Mouse (Mus musculus) neural tube, embryonic 11.5 days (tissue): ENCODE measurements around the gene Ddx42. TPM values are rescaled to one million over a fixed set of nuclear protein-coding genes. Genes with fewer than 3 reads are reported as not detected.
"Not testable (repeated sequence)": the region's sequence is repeated elsewhere in the genome, so short reads cannot be mapped to it uniquely, and the experiment has no call there.

Source experiments
- ATAC-seq: fragments of 200-750 bp; cut with Nextera tagmentation; 2 replicates; pipeline ENCODE4 v1.8.0; 2017; ENCODE audit warnings: moderate number of reproducible peaks, mild to moderate bottlenecking, moderate TSS enrichment, moderate library complexity; ENCODE audit not compliant: insufficient read depth, low FRiP score, low TSS enrichment
- DNase-seq: peaks from one replicate; pipeline ENCODE4 v3.0.0-alpha.2; 2015; ENCODE audit warnings: low spot score
- H3K27ac ChIP-seq: fragments of 300-500 bp; sonication (generic); 2 replicates; pipeline ENCODE4 v1.5.1; 2014; ENCODE audit warnings: low read depth, mild to moderate bottlenecking, low read length
- H3K27me3 ChIP-seq: fragments of 300-500 bp; sonication (generic); 2 replicates; pipeline ENCODE4 v1.6.1; 2014; ENCODE audit warnings: mild to moderate bottlenecking, low read length, mixed read lengths; ENCODE audit not compliant: control insufficient read depth, insufficient read depth
- H3K36me3 ChIP-seq: fragments of 300-500 bp; sonication (generic); 2 replicates; pipeline ENCODE4 v1.6.1; 2014; ENCODE audit warnings: mild to moderate bottlenecking, low read length, moderate library complexity, mixed read lengths; ENCODE audit not compliant: control insufficient read depth, insufficient read depth
- H3K4me1 ChIP-seq: fragments of 300-500 bp; sonication (generic); 2 replicates; pipeline ENCODE4 v1.6.1; 2014; ENCODE audit warnings: low read length, mixed read lengths; ENCODE audit not compliant: control insufficient read depth, insufficient read depth
- H3K4me2 ChIP-seq: fragments of 300-500 bp; sonication (generic); 2 replicates; pipeline ENCODE4 v1.6.1; 2014; ENCODE audit warnings: low read depth, mild to moderate bottlenecking, moderate library complexity
- H3K4me3 ChIP-seq: fragments of 300-500 bp; sonication (generic); 2 replicates; pipeline ENCODE4 v1.5.1; 2014; ENCODE audit warnings: low read depth, low read length
- H3K9ac ChIP-seq: fragments of 300-500 bp; sonication (generic); 2 replicates; pipeline ENCODE4 v1.6.1; 2014; ENCODE audit warnings: mild to moderate bottlenecking, low read length
- H3K9me3 ChIP-seq: fragments of 300-500 bp; sonication (generic); 2 replicates; pipeline ENCODE4 v1.6.1; 2016; ENCODE audit warnings: low read length; ENCODE audit not compliant: control insufficient read depth
- WGBS: fragments of 180-500 bp; shearing (Covaris S2); extraction: QIAGEN DNeasy Blood & Tissue Kit; methylation state at CpG from one replicate; pipeline ENCODE4 v1.1.7; 2014; 5-methylcytosine and 5-hydroxymethylcytosine counted together
- polyA plus RNA-seq: library from polyadenylated mRNA; unstranded; fragments of >200 nt; fragmentation: Nextera tagmentation; extraction: Ambion mirVana; gene quantifications from 2 replicates; pipeline ENCODE4 v1.2.1, GENCODE M21; 2014

Gene Ddx42
- polyA plus RNA-seq, 1 experiment from 2014 or later = 106 TPM

- H3K27me3 ChIP-seq = no peaks in the 10 kb centered on the region
- H3K4me3 ChIP-seq = no peak overlapping the region
- WGBS = 92% methylated on average over 7 of the region's 7 CpGs
Observed at GRCm38 (mm10) chr11:106194891-106195290, 21.8 kb upstream of the Ddx42 start.

GRCm38 (mm10) chr11:106195341-106195740, 21.4 kb upstream of the Ddx42 start:
- ATAC-seq (no peak), DNase-seq (no peak)
- Histone ChIP-seq H3K27me3 (no peaks in the 10 kb centered on the region), H3K27ac (no peak overlapping the region), H3K9ac (no peak overlapping the region), H3K9me3 (no peaks in the 10 kb centered on the region), H3K4me1 (0 out of 2 replicates have a peak, but pooled peaks cover 4% of the 10 kb centered on the region), H3K36me3 (peaks cover 5% of the 10 kb centered on the region), H3K4me3 (no peak overlapping the region), H3K4me2 (no peak overlapping the region)

More at GRCm38 (mm10) chr11:106194891-106195290, 21.8 kb upstream of the Ddx42 start:
- Histone ChIP-seq H3K9ac (no peak overlapping the region), H3K27ac (no peak overlapping the region), H3K36me3 (peaks cover 5% of the 10 kb centered on the region), H3K4me1 (0 out of 2 replicates have a peak, but pooled peaks cover 4% of the 10 kb centered on the region), H3K4me2 (no peak overlapping the region), H3K9me3 (no peaks in the 10 kb centered on the region)
- no peak for ATAC-seq
- DNase-seq = no peak

- ATAC-seq = no peak
- WGBS = 94% methylated on average over 4 of the region's 4 CpGs
- Histone ChIP-seq H3K4me3 (no peak overlapping the region), H3K27ac (no peak overlapping the region), H3K36me3 (peaks cover 7% of the 10 kb centered on the region), H3K27me3 (no peaks in the 10 kb centered on the region), H3K4me2 (no peak overlapping the region), H3K9ac (no peak overlapping the region), H3K4me1 (no peaks in the 10 kb centered on the region), H3K9me3 (no peaks in the 10 kb centered on the region)
- no peak for DNase-seq
Observed at GRCm38 (mm10) chr11:106198277-106198676, 18.4 kb upstream of the Ddx42 start.

GRCm38 (mm10) chr11:106199997-106200396, 16.7 kb upstream of the Ddx42 start:
- H3K4me2 ChIP-seq, H3K4me1 ChIP-seq, H3K27me3 ChIP-seq, ATAC-seq, H3K27ac ChIP-seq, H3K4me3 ChIP-seq, H3K9me3 ChIP-seq, H3K9ac ChIP-seq, DNase-seq, H3K36me3 ChIP-seq: not testable (repeated sequence)
- 94% methylated on average over 7 of the region's 7 CpGs for WGBS

GRCm38 (mm10) chr11:106200756-106201155, 16.0 kb upstream of the Ddx42 start:
- H3K4me1 ChIP-seq = no peaks in the 10 kb centered on the region
- no peak overlapping the region for H3K9ac ChIP-seq
- no peak overlapping the region for H3K4me3 ChIP-seq
- no peak overlapping the region for H3K4me2 ChIP-seq
- 86% methylated on average over 6 of the region's 6 CpGs for WGBS
- no peak for ATAC-seq
- no peak overlapping the region for H3K27ac ChIP-seq
- no peaks in the 10 kb centered on the region for H3K9me3 ChIP-seq
- H3K27me3 ChIP-seq = no peaks in the 10 kb centered on the region
- peaks cover 9% of the 10 kb centered on the region for H3K36me3 ChIP-seq
- DNase-seq = no peak

- Histone ChIP-seq H3K27ac (no peak overlapping the region), H3K36me3 (peaks cover 9% of the 10 kb centered on the region), H3K9ac (no peak overlapping the region), H3K4me3 (no peak overlapping the region), H3K4me1 (no peaks in the 10 kb centered on the region), H3K4me2 (no peak overlapping the region), H3K27me3 (no peaks in the 10 kb centered on the region), H3K9me3 (no peaks in the 10 kb centered on the region)
- ATAC-seq (no peak), DNase-seq (no peak)
- WGBS = 97% methylated on average over 19 of the region's 19 CpGs
Observed at GRCm38 (mm10) chr11:106201337-106202122, 15.2 kb upstream of the Ddx42 start.

- 91% methylated on average over 5 of the region's 5 CpGs for WGBS
- ATAC-seq = no peak
- H3K4me1 ChIP-seq = no peaks in the 10 kb centered on the region
- no peaks in the 10 kb centered on the region for H3K27me3 ChIP-seq
- H3K9me3 ChIP-seq = no peaks in the 10 kb centered on the region
- no peak within 1 kb of the TSS for H3K4me2 ChIP-seq
- no peak within 1 kb of the TSS for H3K27ac ChIP-seq
- H3K9ac ChIP-seq = no peak within 1 kb of the TSS
- DNase-seq = no peak
- H3K4me3 ChIP-seq = no peak within 1 kb of the TSS
- H3K36me3 ChIP-seq = peaks cover 9% of the 10 kb centered on the region
Observed at GRCm38 (mm10) chr11:106202123-106202465, 14.6 kb upstream of the Ddx42 start, which contains the start of gene Strada. Strada (minus strand) TSS chr11:106202168.

- no peak overlapping the region for H3K4me2 ChIP-seq
- peaks cover 11% of the 10 kb centered on the region for H3K36me3 ChIP-seq
- no peak overlapping the region for H3K27ac ChIP-seq
- WGBS = 96% methylated on average over 8 of the region's 8 CpGs
- peaks cover 6% of the 10 kb centered on the region for H3K4me1 ChIP-seq
- no peak for DNase-seq
- ATAC-seq = no peak
- H3K4me3 ChIP-seq = no peak overlapping the region
- H3K27me3 ChIP-seq = no peaks in the 10 kb centered on the region
- H3K9ac ChIP-seq = no peak overlapping the region
- no peaks in the 10 kb centered on the region for H3K9me3 ChIP-seq
Observed at GRCm38 (mm10) chr11:106212771-106213170, 4.0 kb upstream of the Ddx42 start.

GRCm38 (mm10) chr11:106214856-106215255, 1.9 kb upstream of the Ddx42 start:
- no peak for DNase-seq
- no peak overlapping the region; the same call in 1 of the 2 replicates for H3K4me3 ChIP-seq
- WGBS = 91% methylated on average over 5 of the region's 5 CpGs
- H3K27me3 ChIP-seq = no peaks in the 10 kb centered on the region
- H3K36me3 ChIP-seq = peaks cover 7% of the 10 kb centered on the region
- H3K4me2 ChIP-seq = peak overlapping the region; percentile 72
- no peaks in the 10 kb centered on the region for H3K9me3 ChIP-seq
- H3K27ac ChIP-seq = no peak overlapping the region
- no peak for ATAC-seq
- no peak overlapping the region; the same call in 1 of the 2 replicates for H3K9ac ChIP-seq
- H3K4me1 ChIP-seq = peaks cover 14% of the 10 kb centered on the region
